Mouse (Mus musculus) central nervous system, embryonic 18 days (tissue): ENCODE measurements around the gene AL732309.1. TPM values are rescaled to one million over a fixed set of nuclear protein-coding genes. Genes with fewer than 3 reads are reported as not detected.

ENCODE experiments used
- polyA plus RNA-seq: library from polyadenylated mRNA; depleted of rRNA; stranded (reverse); fragments of >200 nt; gene quantifications from 2 replicates; pipeline ENCODE4 v1.2.3, GENCODE M21; 2012; rRNA removed

Gene AL732309.1
- 16.6 and 17.1 TPM in 2 replicates for polyA plus RNA-seq

DNA sequence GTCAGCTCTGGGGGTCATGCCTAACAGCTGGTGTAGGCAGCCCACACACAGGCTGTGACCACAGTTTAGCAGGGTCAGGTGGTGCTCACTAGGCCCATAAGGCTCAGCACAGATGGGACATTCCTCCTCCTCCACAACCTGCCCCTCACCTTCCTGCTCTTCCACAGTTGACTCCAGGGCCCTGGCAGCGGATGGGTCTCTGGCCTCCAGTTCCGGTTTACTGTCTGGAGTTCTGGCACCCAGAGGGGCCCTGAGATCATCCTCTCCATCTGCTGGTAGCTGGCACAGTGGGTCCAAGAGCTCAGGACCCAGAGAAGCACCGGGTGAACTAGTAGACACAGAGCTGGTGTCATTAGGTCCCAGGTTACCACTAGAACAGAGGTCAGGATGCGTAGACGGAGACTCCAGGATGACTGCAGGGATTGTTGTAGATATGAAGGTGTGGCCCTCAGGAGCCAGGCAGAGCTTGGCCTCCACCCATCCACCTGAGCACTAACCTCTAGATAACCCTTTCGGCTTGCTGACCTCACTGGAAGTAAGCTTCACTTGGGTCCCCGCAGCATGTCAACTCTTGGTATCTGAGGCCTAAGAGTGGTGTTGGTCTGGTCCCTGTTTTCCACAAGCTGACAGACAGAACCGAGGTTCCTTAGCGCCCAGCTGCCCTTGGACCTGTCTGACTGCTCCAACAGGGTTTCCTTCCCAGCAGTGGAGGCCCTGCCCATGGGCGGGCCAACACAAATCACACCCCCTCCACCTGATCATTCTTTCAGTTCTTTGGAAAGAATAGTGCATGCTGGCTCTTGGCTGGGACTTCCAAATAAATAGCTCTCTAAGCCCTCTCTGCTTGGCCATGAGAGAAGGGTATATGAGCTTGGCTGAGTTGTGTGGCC, at the start of gene AL732309.1:
AL732309.1 (minus strand) TSS at position 681 of the 890 bp plus-strand sequence.

DNA sequence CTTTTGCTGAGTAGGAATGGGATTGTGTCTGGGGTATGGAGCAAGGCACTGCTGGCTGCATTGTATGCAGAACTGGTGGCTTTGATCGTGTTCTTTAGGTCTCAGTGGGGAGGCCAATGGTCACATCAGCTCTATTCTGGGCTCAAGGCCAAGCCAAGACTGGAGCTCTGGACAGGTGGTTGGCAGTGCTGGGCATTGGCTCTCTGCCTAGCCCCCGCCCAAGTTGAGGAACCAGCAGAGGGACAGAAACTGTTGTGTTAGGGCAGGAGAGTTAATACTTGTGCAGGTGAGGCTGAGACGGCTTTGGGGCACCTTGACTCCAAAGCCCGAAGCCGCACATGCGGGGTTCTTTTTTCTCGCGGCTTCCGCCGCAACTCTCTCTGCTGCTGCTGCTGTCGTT, 43.0 kb upstream of the AL732309.1 start, which contains the start of gene Lrrc26:
Lrrc26 (plus strand) TSS at position 265 of the 400 bp plus-strand sequence.

DNA sequence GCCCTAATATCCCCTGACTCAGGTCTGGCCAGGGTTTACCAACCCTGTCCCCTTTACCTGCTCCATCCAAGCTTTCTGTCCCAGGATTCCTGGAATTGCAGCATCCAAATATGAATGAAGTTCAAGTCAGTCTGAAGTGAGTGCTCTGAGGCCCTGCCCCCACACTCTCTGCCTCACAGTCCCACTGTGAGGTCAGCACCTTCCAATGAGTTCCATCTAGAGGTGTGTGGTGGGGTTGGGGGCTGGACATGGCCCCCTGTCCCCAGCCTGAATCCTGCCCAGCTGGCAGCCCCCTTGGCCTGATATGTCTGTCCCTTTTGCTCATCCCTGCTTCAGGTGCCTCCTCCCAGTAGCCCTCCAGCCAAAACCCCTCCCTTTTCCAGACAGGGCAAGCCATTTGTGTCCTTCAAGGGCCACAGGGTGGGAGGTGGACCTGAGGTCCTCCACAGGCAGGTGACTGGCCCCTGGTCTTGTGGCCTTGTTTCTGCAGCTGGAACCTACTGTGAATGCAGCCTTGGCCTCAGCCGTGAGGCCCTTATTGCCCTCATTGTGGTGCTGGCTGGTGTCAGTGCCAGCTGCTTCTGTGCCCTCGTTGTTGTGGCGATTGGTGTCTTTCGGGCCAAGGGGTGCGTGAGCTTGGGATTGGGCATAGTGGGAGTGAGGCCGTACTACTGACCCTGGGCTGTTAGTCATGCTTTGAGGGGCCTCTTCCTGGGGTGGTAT, 41.4 kb upstream of the AL732309.1 start, which contains the start of gene Tmem210:
Tmem210 (plus strand) TSS at position 219 of the 723 bp plus-strand sequence.

DNA sequence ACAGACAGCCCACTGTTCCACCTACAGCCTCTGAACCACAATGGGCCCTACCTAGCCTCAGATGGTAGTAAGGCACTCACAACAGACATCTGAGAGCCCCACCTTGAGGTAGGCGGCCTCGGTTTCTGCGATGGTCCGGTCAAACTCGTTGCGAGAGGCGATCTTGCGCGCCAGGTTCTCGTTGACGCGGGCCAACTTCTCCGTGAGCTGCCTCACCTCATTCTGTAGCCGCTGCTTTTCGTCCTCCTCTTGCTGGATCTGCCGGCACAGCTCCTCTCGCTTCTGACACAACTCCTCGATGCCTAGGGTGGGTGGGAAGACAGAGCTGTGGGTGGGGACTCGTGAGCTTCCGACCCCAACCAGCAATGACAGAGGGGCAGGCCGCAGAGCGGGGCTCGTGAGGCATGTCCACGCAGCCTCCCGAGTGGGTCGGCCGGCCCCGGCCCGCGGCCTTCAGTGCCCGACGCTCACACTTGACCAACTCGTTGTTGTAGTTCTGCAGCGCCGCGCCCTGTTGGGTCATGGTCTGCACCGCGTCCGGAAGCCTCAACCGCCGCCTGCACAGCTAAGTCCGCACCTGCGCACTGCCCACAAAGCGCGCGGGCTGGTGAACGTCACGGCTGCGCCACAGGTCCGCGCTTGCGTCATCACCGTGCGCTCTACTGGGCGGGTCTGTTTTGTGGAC, 25.3 kb upstream of the AL732309.1 start, which contains the start of the genes Ssna1 and Anapc2:
Ssna1 (minus strand) TSS at position 612 of the 685 bp plus-strand sequence.
Anapc2 (plus strand) TSS at position 652 of the 685 bp plus-strand sequence.

DNA sequence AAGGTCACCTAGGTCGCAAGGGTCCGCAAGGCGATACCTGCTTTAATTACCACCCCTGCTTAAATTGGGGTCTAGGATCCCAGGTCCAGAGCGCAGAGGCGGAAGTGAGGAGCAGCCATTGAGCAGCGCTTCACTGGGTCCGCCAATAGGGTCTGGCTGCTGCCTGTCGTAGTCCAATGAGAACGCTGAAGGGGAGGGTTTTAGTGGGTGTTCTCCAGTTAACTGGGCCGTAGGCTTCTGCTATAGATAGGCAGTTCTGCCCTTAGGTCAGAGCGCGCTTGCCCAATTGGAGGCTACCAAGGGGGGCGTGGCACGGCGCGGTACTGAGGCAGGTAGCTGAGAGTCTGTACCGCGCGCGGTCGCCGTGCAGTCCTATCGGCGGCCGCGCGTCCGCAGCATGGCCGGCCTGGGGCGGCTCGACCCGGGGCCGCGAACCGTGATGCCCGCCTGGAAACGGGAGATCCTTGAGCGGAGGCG, 15.7 kb upstream of the AL732309.1 start, which contains the start of gene Tprn:
Tprn (plus strand) TSS at position 328 of the 477 bp plus-strand sequence.

DNA sequence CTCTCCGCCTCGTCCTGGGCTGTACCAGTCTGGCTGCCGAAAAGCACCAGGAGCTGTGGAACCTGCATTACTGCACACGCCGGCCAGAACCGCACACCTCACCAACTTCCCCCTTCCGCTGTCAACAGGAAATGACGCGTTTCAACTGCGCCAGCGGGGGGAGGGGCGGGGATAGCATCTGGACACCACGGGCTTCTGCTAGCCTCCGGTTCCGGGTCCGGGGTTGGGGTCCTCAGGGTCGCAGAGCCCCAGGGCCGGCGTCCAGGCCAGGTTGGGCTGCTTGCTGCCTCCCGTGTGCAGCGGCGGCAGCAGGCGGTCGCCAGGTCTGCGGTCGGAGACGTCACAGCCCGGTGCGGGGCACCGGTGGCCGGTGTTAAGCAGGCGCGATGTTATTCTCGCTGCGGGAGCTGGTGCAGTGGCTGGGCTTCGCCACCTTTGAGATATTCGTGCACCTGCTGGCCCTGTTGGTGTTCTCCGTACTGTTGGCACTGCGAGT, 8.7 kb upstream of the AL732309.1 start, which contains the start of gene Tmem203:
Tmem203 (plus strand) TSS at position 156 of the 496 bp plus-strand sequence.

DNA sequence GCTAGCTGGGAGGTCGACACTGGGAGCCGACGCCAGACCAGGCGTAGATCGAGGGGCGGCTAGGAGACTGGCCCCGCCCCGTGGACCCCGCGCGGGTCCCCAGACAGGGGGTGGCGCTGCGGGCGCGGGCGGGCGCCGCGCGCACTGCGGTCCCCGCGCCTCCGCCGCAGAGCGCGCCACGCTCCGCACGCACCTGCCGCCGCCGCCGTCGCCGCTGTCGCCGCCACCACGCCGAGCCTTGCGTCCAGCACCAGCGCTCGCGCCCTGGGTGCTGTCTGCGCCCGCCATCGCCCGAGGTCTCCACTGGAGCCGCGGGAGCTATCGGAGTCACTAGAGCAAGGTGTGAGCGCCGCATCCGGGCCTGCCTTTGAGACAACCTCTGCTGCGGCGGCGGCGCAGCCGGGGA, 4.6 kb downstream of the AL732309.1 start, which contains the start of the genes Rnf208 and Cysrt1:
Rnf208 (plus strand) TSS at position 155 of the 406 bp plus-strand sequence.
Cysrt1 (minus strand) TSS at position 352 of the 406 bp plus-strand sequence.

DNA sequence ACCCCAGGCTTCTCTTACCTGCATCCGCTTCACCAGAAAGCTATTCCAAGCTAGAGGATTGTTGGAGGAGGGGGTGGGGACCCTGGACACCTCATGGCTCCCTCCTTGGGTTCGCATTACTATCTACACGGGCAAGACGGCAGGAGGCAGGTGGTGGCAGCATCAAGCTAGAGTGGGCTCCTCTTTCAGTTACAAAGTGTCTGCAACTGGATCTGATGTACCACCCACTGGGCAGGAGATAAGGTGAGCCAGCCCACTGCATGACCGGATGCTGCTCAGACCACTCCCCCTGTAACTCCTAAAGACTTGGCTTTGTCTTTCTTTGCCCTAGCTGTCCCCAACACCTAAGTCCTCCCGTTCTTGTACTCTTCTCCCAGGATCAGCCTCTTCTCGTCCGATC, 10.0 kb downstream of the AL732309.1 start, which contains the start of gene Rnf224:
Rnf224 (minus strand) TSS at position 174 of the 400 bp plus-strand sequence.

GRCm38 (mm10) chr2:25234050-25234449, 12.6 kb downstream of the AL732309.1 start, which contains the start of gene Slc34a3:
TSS of gene Slc34a3 (minus strand) at chr2:25234364.

GRCm38 (mm10) chr2:25224492-25224765, 22.2 kb downstream of the AL732309.1 start, which contains the start of gene Tubb4b:
TSS of gene Tubb4b (minus strand) at chr2:25224702.

GRCm38 (mm10) chr2:25218445-25218844, 28.2 kb downstream of the AL732309.1 start, which contains the start of gene Fam166a:
TSS of gene Fam166a (plus strand) at chr2:25218745.

DNA sequence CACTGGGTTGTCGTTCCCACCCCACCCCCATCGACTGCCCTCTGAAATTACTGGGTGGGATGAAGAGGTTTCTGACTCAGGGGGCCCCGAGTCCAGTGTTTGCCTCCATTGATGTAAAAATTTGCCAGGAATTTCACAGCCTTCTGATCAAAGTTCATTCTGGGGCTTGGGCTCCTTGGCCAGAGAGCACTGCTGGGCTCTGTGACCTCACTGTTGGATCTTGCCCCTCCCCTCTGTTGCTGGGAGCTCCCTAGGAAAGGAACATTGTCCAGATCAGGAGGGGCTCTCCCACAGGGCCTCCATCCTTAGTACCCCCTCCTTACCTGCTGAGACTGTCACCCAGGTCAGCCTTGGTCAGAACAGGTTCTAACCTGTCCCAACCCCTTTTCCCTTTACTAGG, 32.2 kb downstream of the AL732309.1 start, which contains the start of gene Stpg3:
Stpg3 (minus strand) TSS at position 194 of the 400 bp plus-strand sequence.

DNA sequence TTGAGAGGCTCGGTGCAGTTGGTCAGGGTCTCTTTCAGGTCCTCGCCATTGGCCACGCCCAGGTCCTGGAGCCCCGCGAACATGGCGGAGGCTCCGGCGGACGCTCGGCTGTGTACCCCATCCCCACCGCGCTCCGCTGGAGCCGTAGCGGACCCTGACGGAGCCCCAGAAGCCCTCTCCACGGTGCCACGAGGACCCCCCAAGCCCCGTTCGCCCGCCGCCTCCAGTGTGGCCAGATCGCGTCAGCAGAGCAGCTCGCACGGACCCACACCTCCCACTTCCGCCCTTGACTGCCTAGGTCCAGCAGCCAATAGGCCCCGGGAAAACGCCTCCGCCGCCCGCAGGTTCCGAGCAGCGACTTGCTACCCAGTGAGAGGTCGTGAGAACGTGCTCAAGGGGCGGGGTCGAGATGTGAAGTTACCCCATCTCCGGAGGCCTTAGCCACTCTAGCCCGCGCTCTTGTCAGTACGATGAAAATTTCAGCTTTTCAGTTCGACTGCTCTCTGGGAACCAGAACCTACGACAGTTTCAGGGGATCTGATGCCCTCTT, 35.5 kb downstream of the AL732309.1 start, which contains the start of gene Nelfb:
Nelfb (minus strand) TSS at position 369 of the 550 bp plus-strand sequence.

DNA sequence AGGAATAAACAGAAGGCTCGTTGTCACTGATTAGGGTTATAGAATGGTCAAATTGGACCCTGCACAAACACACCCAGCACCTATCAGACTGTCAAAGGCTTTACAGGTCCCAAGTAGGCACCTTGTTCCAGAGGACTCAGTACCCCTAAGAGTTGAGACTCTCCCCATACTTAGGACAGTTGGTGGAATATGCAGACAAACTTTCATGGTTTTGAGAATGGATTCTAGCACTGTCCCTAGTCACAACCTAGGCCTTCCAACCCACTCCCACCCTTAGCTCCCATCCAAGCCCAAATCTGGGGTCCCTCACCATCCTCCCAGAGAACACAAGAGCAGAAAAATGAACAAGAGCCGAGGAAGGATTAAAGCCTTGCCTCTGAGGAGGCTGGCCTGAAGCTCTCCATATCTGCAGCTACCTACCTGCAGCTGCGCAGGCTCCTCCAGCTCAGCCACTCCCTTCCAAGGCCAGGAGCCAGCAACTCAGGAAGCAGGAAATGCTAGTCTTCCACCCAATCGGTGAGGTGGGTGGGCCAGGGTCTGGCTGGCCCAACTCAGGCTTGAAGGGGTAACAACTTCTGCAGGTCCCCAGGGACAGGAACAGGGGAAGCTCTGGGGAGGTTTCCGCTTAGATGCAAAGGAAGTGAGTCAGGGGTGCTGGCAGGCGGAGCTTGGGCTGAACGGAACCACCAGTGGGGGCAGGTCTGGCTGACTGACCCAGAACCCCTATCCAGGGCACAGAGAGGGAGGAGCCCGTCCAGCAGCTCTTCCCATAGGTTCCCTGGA, 50.3 kb downstream of the AL732309.1 start, which contains the start of gene Tor4a:
Tor4a (minus strand) TSS at position 715 of the 783 bp plus-strand sequence.

Other genes starting within 250 kb of the AL732309.1 start
- 253 and 267 TPM in 2 replicates for gene Nsmf, start 192.5 kb downstream of the AL732309.1 start, polyA plus RNA-seq
- 0.16 and 0.28 TPM in 2 replicates for gene Entpd8, start 166.6 kb downstream of the AL732309.1 start, polyA plus RNA-seq
- gene Noxa1, start 151.7 kb downstream of the AL732309.1 start, polyA plus RNA-seq: 0.07 TPM in 1 of 2 replicates, not detected in the other
- 26.0 and 28.6 TPM in 2 replicates for gene Nrarp, start 66.1 kb downstream of the AL732309.1 start, polyA plus RNA-seq
- 1.9 and 2.2 TPM in 2 replicates for gene Tor4a, start 50.0 kb downstream of the AL732309.1 start, polyA plus RNA-seq
- gene Nelfb, start 35.4 kb downstream of the AL732309.1 start, polyA plus RNA-seq: 69.1 and 73.7 TPM in 2 replicates
- 0.05 TPM in 1 of 2 replicates, not detected in the other for gene Stpg3, start 32.2 kb downstream of the AL732309.1 start, polyA plus RNA-seq
- gene Fam166a, start 28.1 kb downstream of the AL732309.1 start, polyA plus RNA-seq: 0.13 TPM in 2 replicates
- 424 and 435 TPM in 2 replicates for gene Tubb4b, start 22.2 kb downstream of the AL732309.1 start, polyA plus RNA-seq
- gene Slc34a3, start 12.5 kb downstream of the AL732309.1 start, polyA plus RNA-seq: 0.03 TPM in 1 of 2 replicates, not detected in the other
- gene Rnf224, start 10.1 kb downstream of the AL732309.1 start, polyA plus RNA-seq: 0.05 TPM in 1 of 2 replicates, not detected in the other
- 126 and 144 TPM in 2 replicates for gene Rnf208, start 4.6 kb downstream of the AL732309.1 start, polyA plus RNA-seq
- 0.37 and 3.0 TPM in 2 replicates for gene Cysrt1, start 4.4 kb downstream of the AL732309.1 start, polyA plus RNA-seq
- 22.0 and 25.2 TPM in 2 replicates for gene Tmem203, start 8.6 kb upstream of the AL732309.1 start, polyA plus RNA-seq
- 6.2 and 6.9 TPM in 2 replicates for gene Tprn, start 15.8 kb upstream of the AL732309.1 start, polyA plus RNA-seq
- gene Ssna1, start 25.6 kb upstream of the AL732309.1 start, polyA plus RNA-seq: 123 TPM in 2 replicates
- gene Anapc2, start 25.6 kb upstream of the AL732309.1 start, polyA plus RNA-seq: 107 and 110 TPM in 2 replicates
- gene Tmem210, start 41.3 kb upstream of the AL732309.1 start, polyA plus RNA-seq: not detected in 2 replicates
- 0.05 TPM in 1 of 2 replicates, not detected in the other for gene Lrrc26, start 43.1 kb upstream of the AL732309.1 start, polyA plus RNA-seq
- gene Grin1, start 72.3 kb upstream of the AL732309.1 start, polyA plus RNA-seq: 60.3 and 61.9 TPM in 2 replicates
- 24.1 and 24.3 TPM in 2 replicates for gene Man1b1, start 85.5 kb upstream of the AL732309.1 start, polyA plus RNA-seq
- gene Dpp7, start 109.5 kb upstream of the AL732309.1 start, polyA plus RNA-seq: 40.8 and 43.8 TPM in 2 replicates
- 3.7 and 4.6 TPM in 2 replicates for gene Uap1l1, start 118.8 kb upstream of the AL732309.1 start, polyA plus RNA-seq
- gene Sapcd2, start 125.5 kb upstream of the AL732309.1 start, polyA plus RNA-seq: 16.3 and 17.1 TPM in 2 replicates
- 9.8 and 11.4 TPM in 2 replicates for gene Entpd2, start 149.0 kb upstream of the AL732309.1 start, polyA plus RNA-seq
- 549 and 616 TPM in 2 replicates for gene Npdc1, start 152.5 kb upstream of the AL732309.1 start, polyA plus RNA-seq
- gene Fut7, start 176.4 kb upstream of the AL732309.1 start, polyA plus RNA-seq: 0.20 and 0.26 TPM in 2 replicates
- gene Abca2, start 181.8 kb upstream of the AL732309.1 start, polyA plus RNA-seq: 42.3 and 48.1 TPM in 2 replicates
- 0.82 and 3.4 TPM in 2 replicates for gene Clic3, start 210.0 kb upstream of the AL732309.1 start, polyA plus RNA-seq
- 155 and 156 TPM in 2 replicates for gene Paxx, start 214.2 kb upstream of the AL732309.1 start, polyA plus RNA-seq
- 539 and 800 TPM in 2 replicates for gene Ptgds, start 223.2 kb upstream of the AL732309.1 start, polyA plus RNA-seq
- gene Lcn12, start 247.0 kb upstream of the AL732309.1 start, polyA plus RNA-seq: not detected in 2 replicates